Mouse (Mus musculus): ENCODE measurements around the gene Hoxc5. TPM values are rescaled to one million over a fixed set of nuclear protein-coding genes. Genes with fewer than 3 reads are reported as not detected.
A peak's percentile ranks its signal among the peaks of the same experiment; 100 is the strongest.

Hoxc5 gene
- polyA plus RNA-seq, 1 experiment from 2014 or later, result 5.1 TPM

- Histone ChIP-seq H3K9me3 (ENCODE audit: control insufficient read depth, low read length) (no peaks in the 10 kb centered on the region), H3K4me2 (replicated peaks; ENCODE audit: low read depth, low read length) (peak overlapping the region; percentile 89), H3K27ac (ENCODE audit: low read depth, low read length) (peak overlapping the region; percentile 89), H3K36me3 (ENCODE audit: control insufficient read depth, insufficient read depth, low read length) (no peaks in the 10 kb centered on the region), H3K27me3 (ENCODE audit: control insufficient read depth, insufficient read depth, low read length) (peaks cover 14% of the 10 kb centered on the region), H3K9ac (ENCODE audit: low read depth, low read length) (peak overlapping the region; percentile 80), H3K4me3 (ENCODE audit: low read length) (peak overlapping the region; percentile 70), H3K4me1 (ENCODE audit: control insufficient read depth, insufficient read depth, low read length) (peaks cover 4% of the 10 kb centered on the region; the same call in 1 of the 2 replicates)
- WGBS, result 3% methylated on average over 21 of the region's 21 CpGs
- ATAC-seq (ENCODE audit: low FRiP score, low TSS enrichment), result no peak
Observed at GRCm38 (mm10) chr15:102972254-102972653, 5.0 kb downstream of the Hoxc5 start.

DNA sequence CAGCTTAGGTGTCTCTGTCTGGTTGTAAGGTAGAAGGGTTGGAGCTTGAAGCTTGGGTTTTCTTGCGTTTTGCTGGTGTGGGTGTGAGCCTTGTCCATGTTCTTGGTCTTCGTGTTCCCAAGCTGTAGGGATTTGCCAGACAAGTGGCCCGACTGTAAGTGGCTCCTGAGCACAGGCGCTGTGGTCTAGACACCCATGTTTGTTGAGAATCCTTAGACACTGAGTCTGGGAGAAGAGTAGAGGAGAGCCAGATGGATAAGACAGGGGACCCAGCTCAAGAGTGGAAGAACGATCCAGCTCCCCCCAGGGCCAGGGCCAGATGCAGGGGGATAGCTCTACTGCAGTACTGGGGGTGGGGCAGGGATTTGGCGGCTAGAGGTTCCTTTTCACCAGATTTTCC, 5.5 kb downstream of the Hoxc5 start:
- Histone ChIP-seq H3K36me3 (ENCODE audit: control insufficient read depth, insufficient read depth, low read length) (no peaks in the 10 kb centered on the region), H3K4me2 (replicated peaks; ENCODE audit: low read depth, low read length) (peak overlapping the region; percentile 89), H3K4me3 (ENCODE audit: low read length) (peak overlapping the region; percentile 70), H3K9me3 (ENCODE audit: control insufficient read depth, low read length) (no peaks in the 10 kb centered on the region), H3K9ac (ENCODE audit: low read depth, low read length) (peak overlapping the region; percentile 80), H3K27me3 (ENCODE audit: control insufficient read depth, insufficient read depth, low read length) (peaks cover 14% of the 10 kb centered on the region), H3K27ac (ENCODE audit: low read depth, low read length) (peak overlapping the region; percentile 89), H3K4me1 (ENCODE audit: control insufficient read depth, insufficient read depth, low read length) (peaks cover 8% of the 10 kb centered on the region)
- ATAC-seq (ENCODE audit: low FRiP score, low TSS enrichment), result no peak
- 2% methylated on average over 6 of the region's 6 CpGs for WGBS

DNA sequence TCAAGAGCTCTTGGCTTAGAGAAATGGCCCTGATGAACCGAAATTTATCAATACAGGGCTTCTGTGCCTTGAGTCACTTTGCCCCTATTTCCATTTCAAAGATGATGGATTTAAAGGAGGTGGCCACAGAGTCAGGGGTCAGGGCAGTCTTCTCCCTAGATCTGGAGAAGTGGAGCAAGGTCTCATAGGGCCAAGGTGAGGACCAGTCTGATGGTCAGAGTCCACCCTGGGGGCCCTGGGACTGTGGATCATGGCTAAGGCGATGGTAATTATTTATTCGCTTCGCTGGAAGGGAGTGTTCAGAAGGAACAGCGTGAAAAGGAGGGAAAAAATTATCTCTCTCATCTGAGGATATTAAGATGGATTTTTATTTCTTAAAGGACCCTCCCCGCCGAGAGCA, 7.8 kb downstream of the Hoxc5 start:
- peak overlapping the region; percentile 89 for H3K4me2 ChIP-seq (replicated peaks; ENCODE audit: low read depth, low read length)
- peak overlapping the region; percentile 96 for H3K27ac ChIP-seq (ENCODE audit: low read depth, low read length)
- 2% methylated on average over 7 of the region's 7 CpGs for WGBS

GRCm38 (mm10) chr15:102975688-102976111, 8.5 kb downstream of the Hoxc5 start:
- Histone ChIP-seq H3K27me3 (ENCODE audit: control insufficient read depth, insufficient read depth, low read length) (peaks cover 14% of the 10 kb centered on the region), H3K9me3 (ENCODE audit: control insufficient read depth, low read length) (no peaks in the 10 kb centered on the region), H3K27ac (ENCODE audit: low read depth, low read length) (peak overlapping the region; percentile 96), H3K36me3 (ENCODE audit: control insufficient read depth, insufficient read depth, low read length) (no peaks in the 10 kb centered on the region), H3K4me2 (replicated peaks; ENCODE audit: low read depth, low read length) (peak overlapping the region; percentile 89), H3K4me1 (ENCODE audit: control insufficient read depth, insufficient read depth, low read length) (peaks cover 25% of the 10 kb centered on the region), H3K4me3 (ENCODE audit: low read length) (peak overlapping the region; percentile 70), H3K9ac (ENCODE audit: low read depth, low read length) (peak overlapping the region; percentile 99)
- peak; percentile 24; the same call in 1 of the 2 replicates for ATAC-seq (ENCODE audit: low FRiP score, low TSS enrichment)
- WGBS, result under 1% methylated on average over 21 of the region's 21 CpGs

More for the DNA sequence above, 7.8 kb downstream of the Hoxc5 start:
- H3K36me3 ChIP-seq (ENCODE audit: control insufficient read depth, insufficient read depth, low read length), result no peaks in the 10 kb centered on the region
- peak overlapping the region; percentile 99 for H3K9ac ChIP-seq (ENCODE audit: low read depth, low read length)
- peak overlapping the region; percentile 70 for H3K4me3 ChIP-seq (ENCODE audit: low read length)
- no peaks in the 10 kb centered on the region for H3K9me3 ChIP-seq (ENCODE audit: control insufficient read depth, low read length)
- peaks cover 14% of the 10 kb centered on the region for H3K27me3 ChIP-seq (ENCODE audit: control insufficient read depth, insufficient read depth, low read length)
- no peak for ATAC-seq (ENCODE audit: low FRiP score, low TSS enrichment)
- H3K4me1 ChIP-seq (ENCODE audit: control insufficient read depth, insufficient read depth, low read length), result peaks cover 25% of the 10 kb centered on the region

DNA sequence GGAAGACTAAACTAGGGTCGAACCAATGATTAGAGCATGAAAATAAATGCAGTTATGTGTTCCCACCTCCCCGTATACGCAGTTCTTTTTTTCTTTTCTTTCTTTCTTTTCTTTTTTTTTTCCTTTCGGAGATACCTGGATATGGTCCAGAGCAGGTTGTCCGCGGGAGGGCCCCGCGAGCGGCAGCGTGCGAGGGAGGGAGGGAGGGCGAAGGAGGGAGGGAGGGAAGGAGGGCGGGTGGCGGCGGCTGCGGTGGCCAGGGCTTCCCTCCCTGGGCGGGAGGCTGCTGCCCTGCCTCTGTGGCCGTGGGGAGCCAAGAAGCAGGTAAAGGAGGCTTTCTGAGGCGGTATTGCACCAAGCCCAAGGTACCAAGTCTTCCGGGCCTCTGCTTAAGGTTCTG, 8.9 kb downstream of the Hoxc5 start, which contains the start of gene Hoxc9:
Hoxc9 (plus strand) TSS at position 269 of the 400 bp plus-strand sequence.
- H3K36me3 ChIP-seq (ENCODE audit: control insufficient read depth, insufficient read depth, low read length), result no peaks in the 10 kb centered on the region
- H3K27me3 ChIP-seq (ENCODE audit: control insufficient read depth, insufficient read depth, low read length), result peaks cover 14% of the 10 kb centered on the region
- peak within 1 kb of the TSS; percentile 96 for H3K27ac ChIP-seq (ENCODE audit: low read depth, low read length)
- peak within 1 kb of the TSS; percentile 89 for H3K4me2 ChIP-seq (replicated peaks; ENCODE audit: low read depth, low read length)
- 2% methylated on average over 15 of the region's 20 CpGs for WGBS
- H3K4me1 ChIP-seq (ENCODE audit: control insufficient read depth, insufficient read depth, low read length), result peaks cover 23% of the 10 kb centered on the region
- no peak for ATAC-seq (ENCODE audit: low FRiP score, low TSS enrichment)
- peak within 1 kb of the TSS; percentile 99 for H3K9ac ChIP-seq (ENCODE audit: low read depth, low read length)
- no peaks in the 10 kb centered on the region for H3K9me3 ChIP-seq (ENCODE audit: control insufficient read depth, low read length)
- peak within 1 kb of the TSS; percentile 70 for H3K4me3 ChIP-seq (ENCODE audit: low read length)

- 1% methylated on average over 37 of the region's 37 CpGs for WGBS
- Histone ChIP-seq H3K4me3 (ENCODE audit: low read length) (peak overlapping the region; percentile 70), H3K4me2 (replicated peaks; ENCODE audit: low read depth, low read length) (peak overlapping the region; percentile 89), H3K4me1 (ENCODE audit: control insufficient read depth, insufficient read depth, low read length) (peaks cover 21% of the 10 kb centered on the region), H3K27ac (ENCODE audit: low read depth, low read length) (peak overlapping the region; percentile 96), H3K9ac (ENCODE audit: low read depth, low read length) (peak overlapping the region; percentile 99), H3K27me3 (ENCODE audit: control insufficient read depth, insufficient read depth, low read length) (peaks cover 16% of the 10 kb centered on the region), H3K36me3 (ENCODE audit: control insufficient read depth, insufficient read depth, low read length) (no peaks in the 10 kb centered on the region), H3K9me3 (ENCODE audit: control insufficient read depth, low read length) (no peaks in the 10 kb centered on the region)
- ATAC-seq (ENCODE audit: low FRiP score, low TSS enrichment), result peak; percentile 13; the same call in 1 of the 2 replicates
Observed at GRCm38 (mm10) chr15:102976631-102977422, 9.6 kb downstream of the Hoxc5 start.

DNA sequence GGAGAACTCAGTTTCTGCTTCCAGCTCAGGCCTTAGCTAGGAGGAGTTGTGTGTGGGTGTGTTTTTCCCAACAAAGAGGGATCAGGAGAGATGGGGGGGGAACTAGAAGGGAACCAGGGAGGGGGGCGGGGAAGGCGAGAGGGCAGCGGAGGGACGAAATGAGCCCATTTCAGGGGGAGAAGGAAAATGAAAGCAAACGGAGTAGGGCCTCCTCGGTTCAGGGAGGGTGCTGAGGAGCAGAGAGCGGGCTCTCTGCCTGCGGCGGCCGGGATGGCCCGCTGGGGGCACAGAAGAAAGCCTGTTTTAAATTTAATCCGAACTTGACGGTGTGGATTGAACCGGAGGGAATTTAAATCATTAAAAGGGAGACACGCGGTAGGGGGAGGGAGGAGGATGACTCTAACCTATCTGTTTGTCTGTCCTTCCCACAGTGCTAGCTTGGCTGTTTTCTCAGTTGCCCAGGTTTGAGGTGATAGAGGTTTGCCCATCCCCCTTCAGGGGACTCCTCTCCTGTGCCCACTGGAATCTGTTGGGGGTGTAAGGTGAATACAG, 10.3 kb downstream of the Hoxc5 start:
- no peaks in the 10 kb centered on the region for H3K9me3 ChIP-seq (ENCODE audit: control insufficient read depth, low read length)
- peaks cover 20% of the 10 kb centered on the region for H3K27me3 ChIP-seq (ENCODE audit: control insufficient read depth, insufficient read depth, low read length)
- peak; percentile 34 for ATAC-seq (ENCODE audit: low FRiP score, low TSS enrichment)
- peak overlapping the region; percentile 89 for H3K4me2 ChIP-seq (replicated peaks; ENCODE audit: low read depth, low read length)
- H3K4me1 ChIP-seq (ENCODE audit: control insufficient read depth, insufficient read depth, low read length), result peaks cover 22% of the 10 kb centered on the region
- WGBS, result 2% methylated on average over 16 of the region's 16 CpGs
- H3K36me3 ChIP-seq (ENCODE audit: control insufficient read depth, insufficient read depth, low read length), result no peaks in the 10 kb centered on the region
- peak overlapping the region; percentile 70 for H3K4me3 ChIP-seq (ENCODE audit: low read length)
- peak overlapping the region; percentile 99 for H3K9ac ChIP-seq (ENCODE audit: low read depth, low read length)
- peak overlapping the region; percentile 96 for H3K27ac ChIP-seq (ENCODE audit: low read depth, low read length)

DNA sequence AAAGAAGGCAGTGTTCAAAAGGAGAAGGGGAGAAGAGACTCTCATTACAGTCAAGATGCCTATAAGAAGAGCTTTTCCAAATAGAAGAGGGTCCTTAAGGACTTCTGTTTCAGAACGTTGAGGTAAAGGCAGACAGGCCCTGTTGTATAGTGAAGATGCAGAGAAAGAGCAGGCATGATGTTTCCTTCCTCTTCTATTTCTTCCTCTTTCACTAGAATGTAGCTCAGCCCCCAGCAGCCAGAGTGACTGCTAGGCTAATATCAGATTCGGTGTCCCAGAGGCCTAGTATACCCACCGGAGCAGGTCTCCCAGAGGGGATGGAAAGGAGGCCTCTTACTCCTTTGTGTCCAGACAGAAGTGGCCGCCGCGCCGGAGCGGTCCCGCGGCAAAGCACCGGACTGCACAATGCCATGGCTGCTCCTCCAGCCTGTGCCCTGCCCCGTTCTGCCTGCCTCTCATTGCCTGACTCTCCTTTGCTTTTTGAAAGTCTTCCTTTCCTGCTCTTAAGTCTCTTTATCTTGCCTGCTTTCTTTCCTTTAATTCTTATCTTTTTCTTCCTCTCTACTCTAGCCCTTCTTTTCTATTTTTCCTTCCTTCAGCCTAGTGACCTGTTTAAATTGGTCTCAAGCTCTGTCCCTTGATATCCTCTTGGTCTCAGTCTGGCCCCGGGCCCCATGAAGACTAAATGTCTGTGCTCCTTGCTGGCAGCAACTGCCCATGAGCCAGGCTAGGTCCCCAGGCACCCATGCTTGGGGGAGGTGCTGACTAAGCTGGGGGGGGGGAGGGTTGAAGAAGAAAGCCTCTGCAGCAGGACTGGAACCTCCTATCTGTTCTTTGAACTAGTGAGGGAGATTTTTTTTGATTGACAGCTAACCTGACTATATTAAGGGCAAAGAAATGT, 11.6 kb downstream of the Hoxc5 start:
- peak overlapping the region; percentile 89 for H3K4me2 ChIP-seq (replicated peaks; ENCODE audit: low read depth, low read length)

More for the DNA sequence above, 11.6 kb downstream of the Hoxc5 start:
- Histone ChIP-seq H3K36me3 (ENCODE audit: control insufficient read depth, insufficient read depth, low read length) (no peaks in the 10 kb centered on the region), H3K4me3 (ENCODE audit: low read length) (peak overlapping the region; percentile 70), H3K27me3 (ENCODE audit: control insufficient read depth, insufficient read depth, low read length) (peaks cover 16% of the 10 kb centered on the region), H3K9me3 (ENCODE audit: control insufficient read depth, low read length) (no peaks in the 10 kb centered on the region), H3K4me1 (ENCODE audit: control insufficient read depth, insufficient read depth, low read length) (peaks cover 31% of the 10 kb centered on the region), H3K9ac (ENCODE audit: low read depth, low read length) (peak overlapping the region; percentile 99), H3K27ac (ENCODE audit: low read depth, low read length) (peak overlapping the region; percentile 96; the same call in 1 of the 2 replicates)
- WGBS, result 2% methylated on average over 13 of the region's 13 CpGs
- ATAC-seq (ENCODE audit: low FRiP score, low TSS enrichment), result no peak
